Mouse (Mus musculus) hindbrain, embryonic 13.5 days (tissue): ENCODE data around the gene Trmt1. TPM values are rescaled to one million over a fixed set of nuclear protein-coding genes. Genes with fewer than 3 reads are reported as not detected.

ENCODE experiments used
- ATAC-seq: fragments of 200-750 bp; cut with Nextera tagmentation; 2 replicates; pipeline ENCODE4 v1.8.0; 2017; ENCODE audit warnings: moderate TSS enrichment; ENCODE audit not compliant: low FRiP score
- H3K27ac ChIP-seq: fragments of 300-500 bp; sonication (generic); 2 replicates; pipeline ENCODE4 v1.5.1; 2015; ENCODE audit warnings: inconsistent platforms, mild to moderate bottlenecking, moderate library complexity
- H3K27me3 ChIP-seq: fragments of 300-500 bp; sonication (generic); 2 replicates; pipeline ENCODE4 v1.6.1; 2015; ENCODE audit warnings: mild to moderate bottlenecking, inconsistent platforms
- H3K36me3 ChIP-seq: fragments of 300-500 bp; sonication (generic); 2 replicates; pipeline ENCODE4 v1.6.1; 2015; ENCODE audit warnings: mild to moderate bottlenecking, inconsistent platforms
- H3K4me1 ChIP-seq: fragments of 300-500 bp; sonication (generic); replicated peaks from 2 replicates; pipeline ENCODE4 v1.6.1; 2015; ENCODE audit warnings: inconsistent platforms
- H3K4me2 ChIP-seq: fragments of 300-500 bp; sonication (generic); 2 replicates; pipeline ENCODE4 v1.6.1; 2015; ENCODE audit warnings: inconsistent platforms, mild to moderate bottlenecking, moderate library complexity
- H3K4me3 ChIP-seq: fragments of 300-500 bp; sonication (generic); 2 replicates; pipeline ENCODE4 v1.5.1; 2015; ENCODE audit warnings: mild to moderate bottlenecking, inconsistent platforms
- H3K9ac ChIP-seq: fragments of 300-500 bp; sonication (generic); 2 replicates; pipeline ENCODE4 v1.6.1; 2015; ENCODE audit warnings: mild to moderate bottlenecking, inconsistent platforms
- H3K9me3 ChIP-seq: fragments of 300-500 bp; sonication (generic); 2 replicates; pipeline ENCODE4 v1.6.1; 2016; ENCODE audit warnings: inconsistent platforms
- WGBS: fragments of 180-500 bp; shearing (Covaris S2); methylation state at CpG from one replicate; pipeline ENCODE4 v1.1.7; 2015; 5-methylcytosine and 5-hydroxymethylcytosine counted together
- polyA plus RNA-seq: library from polyadenylated mRNA; unstranded; fragments of >200 nt; fragmentation: Nextera tagmentation; extraction: Ambion mirVana; gene quantifications from 2 replicates; pipeline ENCODE4 v1.2.1, GENCODE M21; 2015

Gene Trmt1
- polyA plus RNA-seq, 1 experiment from 2014 or later: 51.9 TPM

GRCm38 (mm10) chr8:84700526-84700925 lies 14.4 kb downstream of the Trmt1 start:
- Histone ChIP-seq H3K9ac (no peak overlapping the region), H3K4me1 (peaks cover 30% of the 10 kb centered on the region), H3K9me3 (no peaks in the 10 kb centered on the region), H3K36me3 (peaks cover 38% of the 10 kb centered on the region), H3K27ac (peak overlapping the region; percentile 68), H3K4me3 (no peak overlapping the region), H3K4me2 (no peak overlapping the region), H3K27me3 (peaks cover 57% of the 10 kb centered on the region)
- ATAC-seq: no peak
- 78% methylated on average over 5 of the region's 5 CpGs for WGBS

- Histone ChIP-seq H3K9ac (peak within 1 kb of the TSS; percentile 46), H3K4me1 (peaks cover 33% of the 10 kb centered on the region), H3K4me2 (peak within 1 kb of the TSS; percentile 35), H3K27me3 (peaks cover 60% of the 10 kb centered on the region), H3K9me3 (no peaks in the 10 kb centered on the region), H3K4me3 (peak within 1 kb of the TSS; percentile 17), H3K27ac (peak within 1 kb of the TSS; percentile 68), H3K36me3 (peaks cover 37% of the 10 kb centered on the region)
- 14% methylated on average over 33 of the region's 34 CpGs for WGBS
- no peak for ATAC-seq
Measured at GRCm38 (mm10) chr8:84700941-84701911, 15.1 kb downstream of the Trmt1 start, which contains the start of gene Lyl1. Gene Lyl1 (plus strand): TSS chr8:84701457.

GRCm38 (mm10) chr8:84702561-84702960 lies 16.5 kb downstream of the Trmt1 start:
- Histone ChIP-seq H3K27me3 (peaks cover 74% of the 10 kb centered on the region), H3K4me1 (peaks cover 44% of the 10 kb centered on the region), H3K4me3 (peak overlapping the region; percentile 17), H3K9me3 (no peaks in the 10 kb centered on the region), H3K27ac (no peak overlapping the region), H3K4me2 (peak overlapping the region; percentile 35), H3K9ac (no peak overlapping the region), H3K36me3 (peaks cover 25% of the 10 kb centered on the region)
- no peak for ATAC-seq
- WGBS: 77% methylated on average over 9 of the region's 9 CpGs

GRCm38 (mm10) chr8:84702963-84703465 lies 16.9 kb downstream of the Trmt1 start:
- Histone ChIP-seq H3K27ac (no peak overlapping the region), H3K9ac (no peak overlapping the region), H3K4me1 (peaks cover 49% of the 10 kb centered on the region), H3K4me2 (peak overlapping the region; percentile 35), H3K27me3 (peaks cover 78% of the 10 kb centered on the region), H3K36me3 (peaks cover 20% of the 10 kb centered on the region), H3K4me3 (no peak overlapping the region), H3K9me3 (no peaks in the 10 kb centered on the region)
- no peak for ATAC-seq
- WGBS: 78% methylated on average over 6 of the region's 6 CpGs

- Histone ChIP-seq H3K4me2 (peak overlapping the region; percentile 35), H3K27ac (peak overlapping the region; percentile 69), H3K9ac (0 out of 2 replicates have a peak overlapping the region, but pooled peaks have one; percentile 46), H3K36me3 (peaks cover 14% of the 10 kb centered on the region), H3K27me3 (peaks cover 82% of the 10 kb centered on the region), H3K4me1 (peaks cover 54% of the 10 kb centered on the region), H3K4me3 (peak overlapping the region; percentile 23), H3K9me3 (no peaks in the 10 kb centered on the region)
- no peak for ATAC-seq
- 11% methylated on average over 38 of the region's 38 CpGs for WGBS
Measured at GRCm38 (mm10) chr8:84703466-84704249, 17.6 kb downstream of the Trmt1 start.

- Histone ChIP-seq H3K9ac (0 out of 2 replicates have a peak overlapping the region, but pooled peaks have one; percentile 46), H3K36me3 (peaks cover 7% of the 10 kb centered on the region), H3K9me3 (no peaks in the 10 kb centered on the region), H3K4me2 (peak overlapping the region; percentile 48), H3K4me1 (peaks cover 61% of the 10 kb centered on the region), H3K27me3 (peaks cover 87% of the 10 kb centered on the region), H3K27ac (peak overlapping the region; percentile 69), H3K4me3 (peak overlapping the region; percentile 23)
- 2% methylated on average over 16 of the region's 16 CpGs for WGBS
- no peak for ATAC-seq
Measured at GRCm38 (mm10) chr8:84704356-84704755, 18.2 kb downstream of the Trmt1 start.

GRCm38 (mm10) chr8:84704867-84705831 lies 19.0 kb downstream of the Trmt1 start:
- no peak for ATAC-seq
- 0 out of 2 replicates have a peak, but pooled peaks cover under 1% of the 10 kb centered on the region for H3K36me3 ChIP-seq
- peak overlapping the region; percentile 23 for H3K4me3 ChIP-seq
- H3K27me3 ChIP-seq: peaks cover 90% of the 10 kb centered on the region
- peak overlapping the region; percentile 40; the same call in 1 of the 2 replicates for H3K9ac ChIP-seq
- WGBS: 1% methylated on average over 61 of the region's 61 CpGs
- H3K4me2 ChIP-seq: peak overlapping the region; percentile 48
- no peaks in the 10 kb centered on the region for H3K9me3 ChIP-seq
- peak overlapping the region; percentile 74 for H3K27ac ChIP-seq
- H3K4me1 ChIP-seq: peaks cover 65% of the 10 kb centered on the region

GRCm38 (mm10) chr8:84705960-84706359 lies 19.9 kb downstream of the Trmt1 start:
- H3K9ac ChIP-seq: peak overlapping the region; percentile 40; the same call in 1 of the 2 replicates
- no peaks in the 10 kb centered on the region for H3K9me3 ChIP-seq
- H3K4me3 ChIP-seq: peak overlapping the region; percentile 23
- peak overlapping the region; percentile 48 for H3K4me2 ChIP-seq
- no peak for ATAC-seq
- WGBS: 3% methylated on average over 12 of the region's 12 CpGs
- peaks cover 68% of the 10 kb centered on the region for H3K4me1 ChIP-seq
- no peaks in the 10 kb centered on the region for H3K36me3 ChIP-seq
- peaks cover 88% of the 10 kb centered on the region for H3K27me3 ChIP-seq
- peak overlapping the region; percentile 92 for H3K27ac ChIP-seq

- no peaks in the 10 kb centered on the region for H3K36me3 ChIP-seq
- peak overlapping the region; percentile 92 for H3K27ac ChIP-seq
- peak overlapping the region; percentile 26 for H3K4me3 ChIP-seq
- peaks cover 70% of the 10 kb centered on the region for H3K4me1 ChIP-seq
- H3K4me2 ChIP-seq: peak overlapping the region; percentile 45
- no peaks in the 10 kb centered on the region for H3K9me3 ChIP-seq
- peak overlapping the region; percentile 63 for H3K9ac ChIP-seq
- H3K27me3 ChIP-seq: peaks cover 85% of the 10 kb centered on the region
- WGBS: 3% methylated on average over 44 of the region's 45 CpGs
- no peak for ATAC-seq
Measured at GRCm38 (mm10) chr8:84706610-84707266, 20.6 kb downstream of the Trmt1 start.

GRCm38 (mm10) chr8:84707267-84707883 lies 21.3 kb downstream of the Trmt1 start:
- Histone ChIP-seq H3K27me3 (peaks cover 78% of the 10 kb centered on the region), H3K9ac (peak overlapping the region; percentile 63), H3K4me1 (peaks cover 73% of the 10 kb centered on the region), H3K4me2 (peak overlapping the region; percentile 45), H3K27ac (peak overlapping the region; percentile 92), H3K36me3 (no peaks in the 10 kb centered on the region), H3K4me3 (peak overlapping the region; percentile 26), H3K9me3 (no peaks in the 10 kb centered on the region)
- ATAC-seq: no peak
- WGBS: 4% methylated on average over 22 of the region's 22 CpGs
